34 mouse cellular contexts compared by ENCODE assay signal in the genomic region with DNA sequence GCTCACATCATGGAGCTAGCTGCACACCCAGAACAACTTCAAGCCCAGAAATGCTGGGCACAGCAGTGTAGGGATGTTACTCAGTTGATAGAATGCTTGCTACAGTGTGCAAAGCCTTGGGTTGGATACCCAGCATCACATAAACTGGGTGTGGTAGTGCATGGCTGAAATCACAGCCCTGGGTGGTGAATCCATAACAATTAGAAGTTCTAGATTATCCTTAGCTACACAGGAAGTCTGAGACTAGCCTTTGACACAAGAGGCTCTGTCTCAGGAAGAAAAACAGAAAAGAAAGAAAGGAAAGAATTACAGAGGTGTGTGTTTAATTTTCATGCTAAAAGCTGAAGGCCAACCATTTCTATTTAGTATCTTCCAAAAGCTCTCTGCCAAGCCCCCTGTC.
A peak's percentile ranks its signal among the peaks of the same experiment; 100 is the strongest.
DNase-seq lines count a peak whose midpoint lies in the region; ATAC-seq lines count a peak whose summit lies in the region.
"Had no signal": no experiment of that assay in that cellular context is flagged by ENCODE, and none has a peak within 500 bp of the region (broad histone marks: within the 10 kb centered on the region; RNA-seq: fewer than 3 reads in every experiment).

No protein-coding gene starts in this region.

- H3K9me3 ChIP-seq in forebrain, embryonic 10.5 days = no peaks in the 10 kb centered on the region
- H3K9me3 ChIP-seq in forebrain, embryonic 14.5 days (replicated peaks; ENCODE audit: control insufficient read depth, low read length) = no peaks in the 10 kb centered on the region
- H3K9me3 ChIP-seq in heart, embryonic 13.5 days = no peaks in the 10 kb centered on the region
- H3K9me3 ChIP-seq: embryonic facial prominence, embryonic 12.5 days; G1E; intestine, embryonic 15.5 days; liver, embryonic 12.5 days; neural tube, embryonic 12.5 days had no signal

- H3K36me3 ChIP-seq in forebrain, embryonic 10.5 days (replicated peaks) = peaks cover 16% of the 10 kb centered on the region
- H3K36me3 ChIP-seq in forebrain, embryonic 14.5 days (ENCODE audit: control insufficient read depth, insufficient read depth, low read length) = no peaks in the 10 kb centered on the region
- peaks cover 33% of the 10 kb centered on the region for H3K36me3 ChIP-seq in heart, embryonic 13.5 days
- H3K36me3 ChIP-seq: G1E; intestine, embryonic 15.5 days; liver, embryonic 12.5 days; neural tube, embryonic 12.5 days had no signal

- H3K4me2 ChIP-seq in forebrain, embryonic 14.5 days (ENCODE audit: low read length) = no peak overlapping the region
- H3K4me2 ChIP-seq in heart, embryonic 13.5 days = no peak overlapping the region
- H3K4me2 ChIP-seq: embryonic facial prominence, embryonic 12.5 days; intestine, embryonic 15.5 days; liver, embryonic 12.5 days; midbrain, embryonic 11.5 days; neural tube, embryonic 12.5 days had no signal

- no peaks in the 10 kb centered on the region for H3K27me3 ChIP-seq in forebrain, embryonic 10.5 days (ENCODE audit: poor library complexity, severe bottlenecking)
- no peaks in the 10 kb centered on the region for H3K27me3 ChIP-seq in forebrain, embryonic 14.5 days (replicated peaks; ENCODE audit: control insufficient read depth, insufficient read depth, low read length)
- H3K27me3 ChIP-seq in heart, embryonic 13.5 days (replicated peaks) = no peaks in the 10 kb centered on the region
- H3K27me3 ChIP-seq: CH12.LX; embryonic facial prominence, embryonic 12.5 days; intestine, embryonic 15.5 days; liver, embryonic 12.5 days; neural tube, embryonic 12.5 days had no signal

- peak overlapping the region; percentile 26; the same call in 1 of the 2 replicates for H3K27ac ChIP-seq in forebrain, embryonic 10.5 days
- H3K27ac ChIP-seq in forebrain, embryonic 14.5 days (ENCODE audit: low read depth, low read length) = no peak overlapping the region
- peak overlapping the region; percentile 70 for H3K27ac ChIP-seq in heart, embryonic 13.5 days (replicated peaks)
- H3K27ac ChIP-seq: embryonic facial prominence, embryonic 12.5 days; gastrocnemius, adult 2 months; hindbrain, postnatal 0 days; intestine, embryonic 15.5 days; layer of hippocampus, adult 2 months; liver, embryonic 12.5 days; neural tube, embryonic 12.5 days; stomach, postnatal 0 days had no signal

- H3K4me3 ChIP-seq in forebrain, embryonic 10.5 days = no peak overlapping the region
- H3K4me3 ChIP-seq in forebrain, embryonic 14.5 days (ENCODE audit: low read depth, low read length) = no peak overlapping the region
- no peak overlapping the region for H3K4me3 ChIP-seq in heart, embryonic 13.5 days
- H3K4me3 ChIP-seq: embryonic facial prominence, embryonic 12.5 days; gastrocnemius, adult 2 months; intestine, embryonic 15.5 days; layer of hippocampus, adult 2 months; liver, embryonic 12.5 days; myocyte; neural tube, embryonic 12.5 days had no signal

- no peak for ATAC-seq in forebrain, embryonic 14.5 days
- no peak for ATAC-seq in heart, embryonic 13.5 days (ENCODE audit: extremely low read depth, insufficient number of reproducible peaks, low FRiP score, low TSS enrichment)
- ATAC-seq: forebrain, embryonic 16.5 days; hindbrain, postnatal 0 days; intestine, embryonic 15.5 days; liver, embryonic 12.5 days; liver, postnatal 0 days; midbrain, embryonic 16.5 days had no signal

- H3K9ac ChIP-seq in forebrain, embryonic 14.5 days (ENCODE audit: low read length) = no peak overlapping the region
- no peak overlapping the region for H3K9ac ChIP-seq in heart, embryonic 13.5 days
- H3K9ac ChIP-seq: embryonic facial prominence, embryonic 12.5 days; intestine, embryonic 15.5 days; liver, embryonic 12.5 days; liver, postnatal 0 days; neural tube, embryonic 12.5 days had no signal

- no peak for DNase-seq in forebrain, embryonic 10.5 days (ENCODE audit: extremely low spot score, low spot score)
- no peak for DNase-seq in forebrain, embryonic 14.5 days (ENCODE audit: low spot score)
- DNase-seq in heart, adult 8-10 months (ENCODE audit: low spot score) = no peak
- peak; percentile 40 for DNase-seq in ES-CJ7 (ENCODE audit: low read depth, low spot score)
- peak; percentile 5 for DNase-seq in heart, postnatal 4 days
- no peak for DNase-seq in yolk sac, embryonic 10.5 days (ENCODE audit: low spot score)
- DNase-seq: adrenal gland, postnatal 14 days; cerebellum, adult 11 months; cerebellum, adult 9-10 months; cerebellum, postnatal 36 days; gastrocnemius, adult 2 months; gastrocnemius, postnatal 36 days; kidney, adult 2 months; kidney, postnatal 36 days; liver, postnatal 0 days; lung, postnatal 36 days; right cerebral cortex, adult 18-20 months; right cerebral cortex, postnatal 4 days; thymus, adult 18-20 months; thymus, postnatal 36 days had no signal

- H3K4me1 ChIP-seq in forebrain, embryonic 10.5 days = peaks cover 45% of the 10 kb centered on the region
- no peaks in the 10 kb centered on the region for H3K4me1 ChIP-seq in forebrain, embryonic 14.5 days (ENCODE audit: control insufficient read depth, insufficient read depth, low read length)
- peaks cover 65% of the 10 kb centered on the region for H3K4me1 ChIP-seq in heart, embryonic 13.5 days
- H3K4me1 ChIP-seq: intestine, embryonic 15.5 days; liver, embryonic 12.5 days; neural tube, embryonic 12.5 days had no signal

Comparison
In these comparisons a context has a peak if more than half of its experiments do, and no peak if none do; other contexts are left out.
1. DNase-seq: peak in ES-CJ7 (single experiment) and heart, postnatal 4 days (single experiment); none in forebrain, embryonic 10.5 days (single experiment), forebrain, embryonic 14.5 days (single experiment), heart, adult 8-10 months (single experiment) and yolk sac, embryonic 10.5 days (single experiment).